Mouse (Mus musculus) liver, adult 2 months (tissue): ENCODE data around the gene Sypl2.

Source experiments
- CTCF ChIP-seq: fragments of 200-500 bp; IDR thresholded peaks from 2 replicates; pipeline ENCODE4 v1.5.1; 2011; ENCODE audit warnings: low read depth, low read length, control low read depth
- POLR2A ChIP-seq: fragments of 200-500 bp; IDR thresholded peaks from 2 replicates; pipeline ENCODE4 v1.6.1; 2011; ENCODE audit warnings: low read length, control low read depth; ENCODE audit not compliant: insufficient read depth; ENCODE audit errors: extremely low read depth

GRCm38 (mm10) chr3:108203212-108203611 lies 23.2 kb downstream of the Sypl2 start:
- TF ChIP-seq CTCF (no peak), POLR2A (no peak)
